Mouse (Mus musculus) colon, adult 2 months (tissue): Measurements from ENCODE around the gene Gnas. TPM values are rescaled to one million over a fixed set of nuclear protein-coding genes. Genes with fewer than 3 reads are reported as not detected.

Experiments used
- polyA plus RNA-seq: library from polyadenylated mRNA; depleted of rRNA; stranded (reverse); fragments of >200 nt; gene quantifications from 2 replicates; pipeline ENCODE4 v1.2.3, GENCODE M21; 2012; rRNA removed

The Gnas gene
- polyA plus RNA-seq, result 787 and 837 TPM in 2 replicates

GRCm38 (mm10) chr2:174284011-174284410, at the start of gene Gnas:
Gnas (plus strand) TSS chr2:174284320.

GRCm38 (mm10) chr2:174346612-174346998, 62.5 kb downstream of the Gnas start, which contains the start of gene Gm20721:
Gm20721 (minus strand) TSS chr2:174346712.

Other genes starting within 250 kb of the Gnas start
- gene Stx16, start 208.0 kb upstream of the Gnas start, polyA plus RNA-seq, result 27.6 and 29.5 TPM in 2 replicates
- 113 and 131 TPM in 2 replicates for gene Npepl1, start 174.0 kb upstream of the Gnas start, polyA plus RNA-seq
- 0.34 and 0.41 TPM in 2 replicates for gene Gm20721, start 62.4 kb downstream of the Gnas start, polyA plus RNA-seq
- 51.6 and 56.1 TPM in 2 replicates for gene Nelfcd, start 131.5 kb downstream of the Gnas start, polyA plus RNA-seq
- 260 and 283 TPM in 2 replicates for gene Ctsz, start 154.7 kb downstream of the Gnas start, polyA plus RNA-seq
- gene Tubb1, start 166.4 kb downstream of the Gnas start, polyA plus RNA-seq, result 0.13 and 0.17 TPM in 2 replicates
- 463 and 501 TPM in 2 replicates for gene Atp5e, start 179.8 kb downstream of the Gnas start, polyA plus RNA-seq
- 82.8 and 117 TPM in 2 replicates for gene Prelid3b, start 188.8 kb downstream of the Gnas start, polyA plus RNA-seq